Comparison of ENCODE assay signal across 8 mouse cellular contexts in genomic region chr2:166806173-166806705, GRCm38 (mm10). TPM values are rescaled to one million over a fixed set of nuclear protein-coding genes. Genes with fewer than 3 reads are reported as not detected.
DNase-seq lines count a peak whose midpoint lies in the region; ATAC-seq and TF ChIP-seq lines count a peak whose summit lies in the region.

No protein-coding gene starts in this region.

- H3K27me3 ChIP-seq in CH12.LX (replicated peaks), result no peaks in the 10 kb centered on the region
- H3K27me3 ChIP-seq in forebrain, embryonic 13.5 days, result no peaks in the 10 kb centered on the region
- H3K27me3 ChIP-seq in liver, embryonic 15.5 days, result peaks cover 5% of the 10 kb centered on the region

- TF ChIP-seq CTCF in CH12.LX (conservative IDR thresholded peaks at IDR 0.05 in 1 of 2, IDR thresholded peaks at IDR 0.05 in 1 of 2; ENCODE audit: low read depth in 2 of 2, low read length in 2 of 2), result no peak

- no peak for TF ChIP-seq EP300 in CH12.LX (IDR thresholded peaks at IDR 0.05; ENCODE audit: low read length)

- WGBS in forebrain, embryonic 13.5 days, result 29% methylated on average over 14 of the region's 14 CpGs
- WGBS in liver, embryonic 15.5 days (ENCODE audit: insufficient replicate concordance), result 6% methylated on average over 14 of the region's 14 CpGs

- H3K4me2 ChIP-seq in CH12.LX (ENCODE audit: insufficient read depth, low read depth, poor library complexity, severe bottlenecking), result peak overlapping the region; percentile 76
- peak overlapping the region; percentile 85 for H3K4me2 ChIP-seq in forebrain, embryonic 13.5 days
- peak overlapping the region; percentile 97 for H3K4me2 ChIP-seq in liver, embryonic 15.5 days

- no peak for TF ChIP-seq RAD21 in CH12.LX (IDR thresholded peaks at IDR 0.05; ENCODE audit: low read depth, low read length)

- H3K79me2 ChIP-seq in CH12.LX (replicated peaks; ENCODE audit: control insufficient read depth, extremely low read depth, insufficient read depth, poor library complexity, severe bottlenecking), result peaks cover 9% of the 10 kb centered on the region; the same call in 1 of the 2 replicates

- in situ Hi-C loops in CH12.LX (cut with MboI; ENCODE audit: low pct_ligation_motif_present, low pct_unique_long_range_greater_than_20kb, low sequenced_read_pairs), result no loop called here

- H3K9me3 ChIP-seq in CH12.LX (replicated peaks; ENCODE audit: low read length), result peaks cover 3% of the 10 kb centered on the region
- no peaks in the 10 kb centered on the region for H3K9me3 ChIP-seq in forebrain, embryonic 13.5 days (replicated peaks)
- H3K9me3 ChIP-seq in liver, embryonic 15.5 days (replicated peaks), result no peaks in the 10 kb centered on the region

- peak overlapping the region; percentile 76 to 93 (median 80) for H3K4me3 ChIP-seq in CH12.LX (replicated peaks in 1 of 3; ENCODE audit: low read depth in 2 of 3, low read length in 2 of 3, poor library complexity in 1 of 3)
- peak overlapping the region; percentile 73 for H3K4me3 ChIP-seq in forebrain, embryonic 13.5 days
- peak overlapping the region; percentile 88 for H3K4me3 ChIP-seq in liver, embryonic 15.5 days (replicated peaks)

- peak; percentile 18; the same call in 1 of the 2 replicates for ATAC-seq in frontal cortex, adult (ENCODE audit: low TSS enrichment)
- ATAC-seq in forebrain, embryonic 13.5 days, result no peak
- ATAC-seq in liver, embryonic 15.5 days (ENCODE audit: insufficient read depth), result peak; percentile 29

- TF ChIP-seq POLR2A in CH12.LX (IDR thresholded peaks at IDR 0.05; ENCODE audit: low read depth, low read length), result no peak

- DNase-seq in frontal cortex, postnatal 14 days (ENCODE audit: low spot score in 2 of 2), result no peak
- DNase-seq in CH12.LX (ENCODE audit: extremely low read depth), result no peak
- DNase-seq in urinary bladder, adult 2 months (ENCODE audit: low spot score), result no peak
- no peak for DNase-seq in urinary bladder, adult 18-20 months (ENCODE audit: low spot score in 2 of 2)
- DNase-seq in retina, embryonic 14.5 days (ENCODE audit: low spot score), result no peak

- peaks cover 0 to 9% of the 10 kb centered on the region in 2 experiments for H3K36me3 ChIP-seq in CH12.LX (replicated peaks in 1 of 2; ENCODE audit: control insufficient read depth in 1 of 2, insufficient read depth in 1 of 2, low read length in 1 of 2)
- no peaks in the 10 kb centered on the region for H3K36me3 ChIP-seq in forebrain, embryonic 13.5 days (ENCODE audit: poor library complexity, severe bottlenecking)
- H3K36me3 ChIP-seq in liver, embryonic 15.5 days (replicated peaks), result no peaks in the 10 kb centered on the region

- H3K4me1 ChIP-seq in CH12.LX (ENCODE audit: control insufficient read depth in 1 of 2, insufficient read depth in 2 of 2), result peaks cover 14 to 59% of the 10 kb centered on the region in 2 experiments
- H3K4me1 ChIP-seq in forebrain, embryonic 13.5 days, result peaks cover 15% of the 10 kb centered on the region
- H3K4me1 ChIP-seq in liver, embryonic 15.5 days (replicated peaks), result peaks cover 48% of the 10 kb centered on the region

- dilution Hi-C loops in CH12.LX (cut with MboI; ENCODE audit: extremely low pct_ligation_motif_present, extremely low pct_unique_long_range_greater_than_20kb, low sequenced_read_pairs), result no loop called here

- no peak overlapping the region for H3K27ac ChIP-seq in CH12.LX (ENCODE audit: insufficient read depth, low read depth)
- H3K27ac ChIP-seq in forebrain, embryonic 13.5 days, result no peak overlapping the region
- peak overlapping the region; percentile 89 for H3K27ac ChIP-seq in liver, embryonic 15.5 days (replicated peaks)

- H3K9ac ChIP-seq in CH12.LX (ENCODE audit: insufficient read depth, low read depth), result peak overlapping the region; percentile 85
- H3K9ac ChIP-seq in forebrain, embryonic 13.5 days, result peak overlapping the region; percentile 85
- H3K9ac ChIP-seq in liver, embryonic 15.5 days, result peak overlapping the region; percentile 93

TF ChIP-seq in CH12.LX, 34 proteins besides CTCF, POLR2A, EP300 and RAD21:
- TF ChIP-seq MAX (IDR thresholded peaks at IDR 0.05; ENCODE audit: low read length) (no peak), SMC3 (IDR thresholded peaks at IDR 0.05; ENCODE audit: low read depth, low read length) (no peak), E2F4 (IDR thresholded peaks at IDR 0.05; ENCODE audit: insufficient replicate concordance, low read depth, low read length) (no peak), JUND (conservative IDR thresholded peaks at IDR 0.05; ENCODE audit: low read depth, low read length) (no peak), TBP (conservative IDR thresholded peaks at IDR 0.05; ENCODE audit: low read depth, low read length) (no peak), HCFC1 (IDR thresholded peaks at IDR 0.05; ENCODE audit: low read depth, low read length) (no peak)

RNA-seq across cellular contexts. Expression of gene Arfgef2, which starts 0.9 kb away (rescaled TPM):
- total RNA-seq in CH12.LX (2012; rRNA removed) (11.2 and 12.5 TPM in 2 replicates), CH12.LX (2014; rRNA removed) (8.2 and 9.2 TPM in 2 replicates)
- 15.3 and 18.7 TPM in 2 replicates for polyA plus RNA-seq in CH12.LX (2012; ENCODE audit: insufficient read length, low read depth)
- polyA plus RNA-seq in forebrain, embryonic 13.5 days (2015; fragmentation: Nextera tagmentation; extraction: Ambion mirVana), result 2.0 and 2.5 TPM in 2 replicates
- polyA plus RNA-seq in liver, embryonic 15.5 days (2015; fragmentation: Nextera tagmentation; extraction: Ambion mirVana), result 4.0 and 4.2 TPM in 2 replicates
- polyA plus RNA-seq in urinary bladder, adult 2 months (2012; rRNA removed), result 10.4 and 11.6 TPM in 2 replicates

RNA-seq across cellular contexts. Expression of gene Trp53rkb, which starts 13.9 kb away (rescaled TPM):
- total RNA-seq in CH12.LX (2012; rRNA removed), result 6.0 and 7.1 TPM in 2 replicates
- total RNA-seq in CH12.LX (2014; rRNA removed), result 7.0 and 8.8 TPM in 2 replicates
- polyA plus RNA-seq in CH12.LX (2012; ENCODE audit: insufficient read length, low read depth), result 7.8 and 9.1 TPM in 2 replicates
- 6.7 and 10.9 TPM in 2 replicates for polyA plus RNA-seq in forebrain, embryonic 13.5 days (2015; fragmentation: Nextera tagmentation; extraction: Ambion mirVana)
- polyA plus RNA-seq in liver, embryonic 15.5 days (2015; fragmentation: Nextera tagmentation; extraction: Ambion mirVana), result 2.6 and 3.1 TPM in 2 replicates
- polyA plus RNA-seq in urinary bladder, adult 2 months (2012; rRNA removed), result 4.6 and 5.1 TPM in 2 replicates
